Mouse (Mus musculus): ENCODE measurements around the gene Rnps1. TPM values are rescaled to one million over a fixed set of nuclear protein-coding genes. Genes with fewer than 3 reads are reported as not detected.

The Rnps1 gene
- total and polyA plus RNA-seq, 3 experiments = 160 to 288 (median 255) TPM

GRCm38 (mm10) chr17:24416051-24416652, 1.8 kb downstream of the Rnps1 start:
- H3K9ac ChIP-seq (ENCODE audit: insufficient read depth, low read depth) = peak overlapping the region; percentile 92
- H3K4me1 ChIP-seq (ENCODE audit: control insufficient read depth in 1 of 2, insufficient read depth in 2 of 2) = peaks cover 3 to 46% of the 10 kb centered on the region in 2 experiments; a peak in 2 of 4 replicates
- TF ChIP-seq MEF2A (IDR thresholded peaks at IDR 0.05; ENCODE audit: borderline replicate concordance, low read depth, low read length) (no peak), MYC (IDR thresholded peaks at IDR 0.05; ENCODE audit: low read depth, low read length) (no peak), GABPA (IDR thresholded peaks at IDR 0.05; ENCODE audit: insufficient replicate concordance, low read depth, low read length) (no peak), EP300 (IDR thresholded peaks at IDR 0.05; ENCODE audit: low read length) (no peak), USF2 (conservative IDR thresholded peaks at IDR 0.05; ENCODE audit: low read depth, low read length) (no peak), ETS1 (conservative IDR thresholded peaks at IDR 0.05; ENCODE audit: low read depth, low read length) (no peak), IRF4 (IDR thresholded peaks at IDR 0.05; ENCODE audit: low read depth, low read length) (no peak), HCFC1 (IDR thresholded peaks at IDR 0.05; ENCODE audit: low read depth, low read length) (no peak), MAX (IDR thresholded peaks at IDR 0.05; ENCODE audit: low read length) (no peak), ZNF384 (IDR thresholded peaks at IDR 0.05; ENCODE audit: low read depth, low read length) (no peak), CTCF (conservative IDR thresholded peaks at IDR 0.05 in 1 of 2, IDR thresholded peaks at IDR 0.05 in 1 of 2; ENCODE audit: low read depth in 2 of 2, low read length in 2 of 2) (no peak), MAFK (IDR thresholded peaks at IDR 0.05; ENCODE audit: insufficient replicate concordance, low read length) (no peak), SIN3A (IDR thresholded peaks at IDR 0.05; ENCODE audit: low read length) (no peak), MXI1 (IDR thresholded peaks at IDR 0.05; ENCODE audit: low read depth, low read length) (no peak), ZKSCAN1 (IDR thresholded peaks at IDR 0.05; ENCODE audit: borderline replicate concordance, low read depth, low read length) (no peak), POLR2AphosphoS2 (IDR thresholded peaks at IDR 0.05; ENCODE audit: low read depth, low read length) (no peak), JUN (IDR thresholded peaks at IDR 0.05; ENCODE audit: insufficient read depth, low read depth, low read length) (no peak)
- dilution Hi-C loops (cut with MboI; ENCODE audit: extremely low pct_ligation_motif_present, extremely low pct_unique_long_range_greater_than_20kb, low sequenced_read_pairs) (no loop called here), in situ Hi-C loops (cut with MboI; ENCODE audit: low pct_ligation_motif_present, low pct_unique_long_range_greater_than_20kb, low sequenced_read_pairs) (no loop called here)
- H3K27ac ChIP-seq (ENCODE audit: insufficient read depth, low read depth) = no peak overlapping the region
- no peak for DNase-seq (ENCODE audit: extremely low read depth)
- peak overlapping the region; percentile 49 to 99 (median 80) for H3K4me3 ChIP-seq (replicated peaks in 1 of 3; ENCODE audit: low read depth in 2 of 3, low read length in 2 of 3, poor library complexity in 1 of 3)
- peaks cover 36 to 66% of the 10 kb centered on the region in 2 experiments for H3K36me3 ChIP-seq (replicated peaks in 1 of 2; ENCODE audit: control insufficient read depth in 1 of 2, insufficient read depth in 1 of 2, low read length in 1 of 2)
- H3K79me2 ChIP-seq (replicated peaks; ENCODE audit: control insufficient read depth, extremely low read depth, insufficient read depth, poor library complexity, severe bottlenecking) = peaks cover 61% of the 10 kb centered on the region
- no peaks in the 10 kb centered on the region for H3K27me3 ChIP-seq (replicated peaks)
- H3K9me3 ChIP-seq (replicated peaks; ENCODE audit: low read length) = no peaks in the 10 kb centered on the region
- peak overlapping the region; percentile 98 for H3K4me2 ChIP-seq (ENCODE audit: insufficient read depth, low read depth, poor library complexity, severe bottlenecking)

GRCm38 (mm10) chr17:24423114-24423513, 8.7 kb downstream of the Rnps1 start:
- dilution Hi-C loops (cut with MboI; ENCODE audit: extremely low pct_ligation_motif_present, extremely low pct_unique_long_range_greater_than_20kb, low sequenced_read_pairs) (no loop called here), in situ Hi-C loops (cut with MboI; ENCODE audit: low pct_ligation_motif_present, low pct_unique_long_range_greater_than_20kb, low sequenced_read_pairs) (no loop called here)
- no peaks in the 10 kb centered on the region for H3K9me3 ChIP-seq (replicated peaks; ENCODE audit: low read length)
- no peak for DNase-seq (ENCODE audit: extremely low read depth)
- peaks cover 63 to 73% of the 10 kb centered on the region in 2 experiments for H3K36me3 ChIP-seq (replicated peaks in 1 of 2; ENCODE audit: control insufficient read depth in 1 of 2, insufficient read depth in 1 of 2, low read length in 1 of 2)
- no peaks in the 10 kb centered on the region for H3K27me3 ChIP-seq (replicated peaks)
- no peak overlapping the region for H3K9ac ChIP-seq (ENCODE audit: insufficient read depth, low read depth)
- TF ChIP-seq UBTF (IDR thresholded peaks at IDR 0.05; ENCODE audit: low read depth, low read length) (no peak), HCFC1 (IDR thresholded peaks at IDR 0.05; ENCODE audit: low read depth, low read length) (no peak), ETS1 (conservative IDR thresholded peaks at IDR 0.05; ENCODE audit: low read depth, low read length) (no peak), MAFK (IDR thresholded peaks at IDR 0.05; ENCODE audit: insufficient replicate concordance, low read length) (no peak), MAZ (IDR thresholded peaks at IDR 0.05; ENCODE audit: low read depth, low read length) (no peak), SMC3 (IDR thresholded peaks at IDR 0.05; ENCODE audit: low read depth, low read length) (no peak)
- H3K79me2 ChIP-seq (replicated peaks; ENCODE audit: control insufficient read depth, extremely low read depth, insufficient read depth, poor library complexity, severe bottlenecking) = peaks cover 34% of the 10 kb centered on the region
- peaks cover 0 to 12% of the 10 kb centered on the region in 2 experiments; a peak in 1 of 4 replicates for H3K4me1 ChIP-seq (ENCODE audit: control insufficient read depth in 1 of 2, insufficient read depth in 2 of 2)
- H3K4me2 ChIP-seq (ENCODE audit: insufficient read depth, low read depth, poor library complexity, severe bottlenecking) = no peak overlapping the region
- H3K27ac ChIP-seq (ENCODE audit: insufficient read depth, low read depth) = no peak overlapping the region
- H3K4me3 ChIP-seq (replicated peaks in 1 of 3; ENCODE audit: low read depth in 2 of 3, low read length in 2 of 3, poor library complexity in 1 of 3) = no peak overlapping the region
